Mouse (Mus musculus) gastrocnemius, postnatal 14 days (tissue): ENCODE measurements around the gene Sestd1. TPM values are rescaled to one million over a fixed set of nuclear protein-coding genes. Genes with fewer than 3 reads are reported as not detected.

Experiments used
- DNase-seq: peaks from one replicate; pipeline ENCODE4 v3.0.0; 2021; ENCODE audit warnings: mixed read lengths
- intact Hi-C: fragments of 180-260 bp; cut with DNase I; formaldehyde crosslinking; loops from one replicate; pipeline ENCODE4 v1.15.1; 2025; ENCODE audit warnings: low total_unique reads
- total RNA-seq, 2 experiments: library from RNA; stranded (reverse); gene quantifications; 2 replicates each; pipeline ENCODE4 v1.2.3; 2021

The Sestd1 gene
- total RNA-seq, 2 experiments from 2014 or later = 11.0 to 11.1 TPM

DNA sequence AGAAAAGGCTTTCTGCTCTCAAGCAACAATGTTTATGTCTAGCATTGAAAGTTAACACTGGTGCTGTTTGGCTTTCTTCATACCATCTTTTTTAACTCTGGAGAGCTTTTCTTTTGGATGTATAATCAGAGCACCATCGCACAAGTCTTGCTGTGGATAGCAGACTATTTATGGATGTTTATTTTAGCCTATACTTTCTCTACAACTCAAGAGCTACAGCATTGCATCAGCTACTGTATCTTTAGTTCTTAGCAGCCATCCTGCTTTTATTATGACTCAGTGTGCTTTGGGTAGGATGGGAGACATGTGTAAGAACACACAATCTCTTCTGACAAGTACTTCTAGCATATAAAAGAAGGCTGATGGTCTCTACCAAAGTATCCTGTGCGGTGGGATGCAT lies 96.7 kb downstream of the Sestd1 start:
- DNase-seq = no peak
- intact Hi-C loops = no loop called here

- intact Hi-C loops = no loop called here
- DNase-seq = no peak
Observed at GRCm38 (mm10) chr2:77182996-77183380, 97.4 kb downstream of the Sestd1 start.

DNA sequence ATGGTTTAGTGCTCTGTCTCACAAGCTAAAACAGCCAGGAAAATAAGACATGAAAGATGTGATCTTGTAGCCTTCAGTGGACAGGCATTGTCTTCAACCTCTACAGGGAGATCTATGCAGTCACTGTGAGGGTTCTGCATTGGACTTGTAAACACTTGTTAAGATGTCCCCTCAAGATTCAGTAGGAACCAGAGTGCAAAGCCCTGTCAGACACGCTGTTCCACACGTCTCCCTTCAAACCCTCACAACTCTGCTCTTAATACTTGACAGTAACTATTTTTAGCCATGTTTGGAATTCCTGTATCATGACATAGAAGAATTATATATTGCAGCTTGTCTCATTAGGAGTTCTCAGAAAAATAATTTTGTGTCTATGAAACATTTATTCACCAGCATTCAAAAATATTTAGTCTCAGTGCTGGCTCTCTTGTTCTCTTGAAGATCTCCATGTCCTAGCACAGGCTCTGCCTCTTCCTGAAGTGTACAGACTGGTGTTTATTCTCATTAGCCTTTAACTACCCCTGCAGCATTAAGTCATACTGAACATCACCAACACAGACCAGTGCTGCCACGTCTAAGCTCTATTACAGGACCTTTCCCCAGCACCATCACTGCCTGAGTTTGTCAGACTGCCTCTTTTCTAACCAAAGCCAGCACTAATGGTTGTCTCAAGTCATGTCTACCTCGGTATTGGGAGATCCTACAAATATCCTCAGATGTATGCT lies 98.0 kb downstream of the Sestd1 start:
- DNase-seq = no peak
- intact Hi-C loops = no loop called here

- intact Hi-C loops = no loop called here
- DNase-seq = no peak
Observed at GRCm38 (mm10) chr2:77177472-77177871, 102.9 kb downstream of the Sestd1 start.

DNA sequence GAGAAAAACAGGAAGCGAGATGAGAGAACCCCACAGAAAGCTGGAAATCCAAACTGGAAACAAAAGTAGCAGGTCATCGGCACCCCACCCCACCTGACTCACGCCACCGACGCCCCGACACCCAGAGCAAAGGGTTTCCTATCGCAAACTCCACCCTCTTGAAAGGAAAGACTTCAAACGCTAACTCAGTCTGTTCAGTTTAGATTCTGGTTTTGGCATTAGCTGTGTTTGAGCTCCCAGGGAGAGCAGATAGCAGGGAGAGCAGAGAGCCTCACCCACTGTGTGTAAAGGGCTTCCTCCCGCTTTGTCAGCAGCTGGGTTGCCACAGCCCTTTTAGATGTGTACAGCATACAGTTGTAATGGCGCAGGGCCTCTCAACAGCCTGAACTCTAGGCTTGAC lies 104.0 kb downstream of the Sestd1 start:
- DNase-seq = no peak
- intact Hi-C loops = no loop called here

DNA sequence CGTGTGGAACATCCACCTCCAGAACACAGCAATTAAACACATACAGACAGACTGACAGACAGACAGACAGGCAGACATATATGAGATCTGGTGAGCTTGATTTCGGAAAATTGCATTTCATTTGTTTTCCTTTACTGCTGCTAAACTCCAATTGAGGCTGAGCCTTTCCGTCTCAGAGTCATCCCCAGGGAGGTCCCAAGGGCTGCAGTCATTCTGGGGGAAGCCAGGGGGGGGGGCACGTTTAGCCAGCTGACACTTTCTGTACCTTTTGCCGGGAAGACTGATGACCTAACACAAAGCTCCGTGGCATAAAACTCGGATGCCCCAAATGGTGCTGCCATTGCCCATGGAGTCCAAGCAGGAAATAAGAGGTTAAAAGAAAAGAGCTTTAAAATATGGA lies 105.0 kb downstream of the Sestd1 start:
- no peak for DNase-seq
- intact Hi-C loops = no loop called here

- DNase-seq = no peak
- intact Hi-C loops = no loop called here
Observed at GRCm38 (mm10) chr2:77174313-77174712, 106.1 kb downstream of the Sestd1 start.

GRCm38 (mm10) chr2:77173821-77174220 lies 106.6 kb downstream of the Sestd1 start:
- DNase-seq = no peak
- intact Hi-C loops = no loop called here

- no peak for DNase-seq
- intact Hi-C loops = no loop called here
Observed at GRCm38 (mm10) chr2:77173366-77173765, 107.0 kb downstream of the Sestd1 start.

- intact Hi-C loops = no loop called here
- DNase-seq = no peak
Observed at GRCm38 (mm10) chr2:77172241-77172671, 108.1 kb downstream of the Sestd1 start.

GRCm38 (mm10) chr2:77171444-77172240 lies 108.8 kb downstream of the Sestd1 start:
- intact Hi-C loops = no loop called here
- peak; percentile 18 for DNase-seq

- intact Hi-C loops = no loop called here
Observed at GRCm38 (mm10) chr2:77170633-77171105, 109.7 kb downstream of the Sestd1 start, which contains the start of gene Ccdc141. Ccdc141 (minus strand) TSS chr2:77170636.

DNA sequence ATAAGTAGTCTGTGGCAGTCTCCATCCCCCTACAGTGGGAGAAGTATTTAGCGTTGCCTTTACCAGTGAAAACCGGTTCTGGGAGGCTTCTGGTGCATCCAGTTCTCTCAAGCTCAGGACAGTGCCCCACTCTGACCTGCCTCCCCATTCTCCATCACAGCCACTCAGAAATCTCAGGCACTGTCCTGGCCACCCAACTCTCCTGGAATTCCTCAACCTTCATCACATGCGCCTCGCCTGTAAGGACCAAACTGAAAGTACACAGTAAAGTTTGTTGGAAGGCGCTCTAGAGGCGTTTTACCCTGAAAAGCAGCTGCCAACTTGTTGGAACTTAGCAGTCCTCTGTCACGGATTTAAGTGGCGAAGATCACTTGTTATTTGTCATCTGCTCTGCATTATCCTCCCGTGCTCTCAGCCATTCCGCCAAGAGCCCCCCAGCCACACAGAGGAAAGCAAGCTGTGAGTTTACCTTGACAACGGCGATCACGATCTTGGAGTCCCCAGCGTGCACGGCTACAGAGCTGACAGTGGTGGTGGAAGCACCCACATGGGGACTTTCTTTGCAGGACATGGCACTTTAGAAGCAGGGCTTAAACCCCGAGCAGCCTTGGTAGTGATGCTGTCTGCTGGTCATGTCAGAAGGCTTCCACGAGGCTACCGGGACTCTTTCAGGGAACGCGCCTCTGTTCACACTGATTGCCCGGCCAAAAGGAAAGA lies 110.3 kb downstream of the Sestd1 start:
- DNase-seq = peak; percentile 31
- intact Hi-C loops = no loop called here

More at GRCm38 (mm10) chr2:77170633-77171105, 109.7 kb downstream of the Sestd1 start, which contains the start of gene Ccdc141:
- DNase-seq = no peak

DNA sequence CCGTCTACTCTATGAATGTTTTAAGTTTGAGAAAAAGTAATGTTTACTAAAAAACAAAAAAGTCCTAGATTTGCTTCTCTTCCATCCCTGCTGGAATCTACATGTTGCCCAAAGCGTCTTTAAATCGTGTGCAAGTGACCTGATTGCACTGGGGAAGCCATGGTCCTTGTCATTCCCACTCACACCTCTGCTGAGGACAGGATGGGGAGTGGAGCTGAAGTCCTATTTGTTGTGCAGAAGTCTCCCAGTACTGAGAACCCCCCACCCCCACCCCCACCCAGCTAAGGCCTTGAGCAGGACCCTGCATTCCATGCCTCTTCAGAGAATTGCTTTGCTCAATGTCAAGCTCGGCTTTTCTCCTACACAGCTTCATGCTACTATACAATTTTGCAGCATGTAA lies 111.2 kb downstream of the Sestd1 start:
- intact Hi-C loops = no loop called here
- DNase-seq = no peak

DNA sequence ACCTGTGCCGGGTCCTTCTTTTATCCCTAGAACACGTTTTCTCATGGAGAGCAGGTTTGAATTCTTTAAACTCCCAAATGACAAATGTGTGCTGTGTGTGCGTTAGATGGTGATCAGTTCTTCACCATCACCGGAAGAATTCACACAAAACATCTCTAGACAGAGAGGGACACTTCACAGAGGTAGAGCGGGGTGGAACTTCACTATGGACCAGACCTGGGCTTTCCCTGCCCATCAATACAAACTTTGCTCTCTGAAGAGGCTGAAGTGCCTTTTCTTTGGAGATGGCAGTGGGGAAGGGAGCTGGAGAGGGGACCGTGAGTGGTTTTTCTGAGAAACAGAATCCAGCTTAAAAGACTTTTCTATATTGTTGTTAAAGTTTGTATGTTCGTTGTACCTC lies 111.6 kb downstream of the Sestd1 start:
- DNase-seq = no peak
- intact Hi-C loops = no loop called here

- intact Hi-C loops = no loop called here
- no peak for DNase-seq
Observed at GRCm38 (mm10) chr2:77168081-77168685, 112.2 kb downstream of the Sestd1 start.

DNA sequence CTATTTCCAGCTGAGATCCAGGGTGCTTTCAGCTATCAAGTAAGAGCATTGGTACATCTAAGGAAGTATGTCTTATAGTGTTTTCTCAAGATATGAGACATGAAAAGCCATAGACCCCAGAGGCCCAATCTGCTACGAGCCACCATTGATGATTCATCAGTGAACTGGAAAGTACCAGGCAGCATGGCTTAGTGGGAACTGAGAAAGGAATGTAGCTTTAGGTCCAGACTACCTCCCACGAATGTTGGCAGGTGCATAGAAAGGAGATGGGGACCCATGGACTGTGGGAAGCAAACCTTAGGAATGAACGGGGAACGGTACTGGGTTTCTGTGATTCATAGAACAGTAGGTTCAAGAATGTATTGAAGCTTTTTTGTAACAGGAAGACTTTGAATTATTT lies 114.0 kb downstream of the Sestd1 start:
- intact Hi-C loops = no loop called here
- no peak for DNase-seq

- no peak for DNase-seq
- intact Hi-C loops = no loop called here
Observed at GRCm38 (mm10) chr2:77164662-77165061, 115.7 kb downstream of the Sestd1 start.

- DNase-seq = no peak
- intact Hi-C loops = no loop called here
Observed at GRCm38 (mm10) chr2:77163381-77163780, 117.0 kb downstream of the Sestd1 start.

- intact Hi-C loops = no loop called here
- DNase-seq = no peak
Observed at GRCm38 (mm10) chr2:77162135-77162534, 118.3 kb downstream of the Sestd1 start.
